Mouse (Mus musculus) embryonic facial prominence, embryonic 11.5 days (tissue): ENCODE results near the gene Vmn1r119. TPM values are rescaled to one million over a fixed set of nuclear protein-coding genes. Genes with fewer than 3 reads are reported as not detected.
"Not testable (repeated sequence)": the region's sequence is repeated elsewhere in the genome, so short reads cannot be mapped to it uniquely, and the experiment has no call there.

Experiments
- ATAC-seq: fragments of 200-750 bp; cut with Nextera tagmentation; replicated peaks from 2 replicates; pipeline ENCODE4 v1.8.0; 2017; ENCODE audit warnings: low read depth; ENCODE audit not compliant: insufficient number of reproducible peaks, low FRiP score, low TSS enrichment
- DNase-seq: peaks from one replicate; pipeline ENCODE4 v3.0.0-alpha.2; 2015; ENCODE audit warnings: low spot score
- H3K27ac ChIP-seq: fragments of 300-500 bp; sonication (generic); replicated peaks from 2 replicates; pipeline ENCODE4 v1.5.1; 2014; ENCODE audit warnings: mild to moderate bottlenecking, low read depth, low read length, control low read depth
- H3K27me3 ChIP-seq: fragments of 300-500 bp; sonication (generic); 2 replicates; pipeline ENCODE4 v1.6.1; 2014; ENCODE audit warnings: mild to moderate bottlenecking, low read length, moderate library complexity, mixed read lengths; ENCODE audit not compliant: control insufficient read depth, insufficient read depth
- H3K36me3 ChIP-seq: fragments of 300-500 bp; sonication (generic); replicated peaks from 2 replicates; pipeline ENCODE4 v1.6.1; 2014; ENCODE audit warnings: low read depth, mild to moderate bottlenecking, low read length, moderate library complexity, mixed read lengths; ENCODE audit not compliant: control insufficient read depth, insufficient read depth
- H3K4me1 ChIP-seq: fragments of 300-500 bp; sonication (generic); 2 replicates; pipeline ENCODE4 v1.6.1; 2014; ENCODE audit warnings: low read length, mixed read lengths; ENCODE audit not compliant: control insufficient read depth, insufficient read depth
- H3K4me2 ChIP-seq: fragments of 300-500 bp; sonication (generic); 2 replicates; pipeline ENCODE4 v1.6.1; 2014; ENCODE audit warnings: low read depth, mild to moderate bottlenecking, control low read depth, low read length, moderate library complexity
- H3K4me3 ChIP-seq: fragments of 300-500 bp; sonication (generic); 2 replicates; pipeline ENCODE4 v1.5.1; 2014; ENCODE audit warnings: low read depth, low read length, control low read depth
- H3K9ac ChIP-seq: fragments of 300-500 bp; sonication (generic); replicated peaks from 2 replicates; pipeline ENCODE4 v1.6.1; 2014; ENCODE audit warnings: mild to moderate bottlenecking, control low read depth, low read length
- H3K9me3 ChIP-seq: fragments of 300-500 bp; sonication (generic); replicated peaks from 2 replicates; pipeline ENCODE4 v1.6.1; 2016; ENCODE audit warnings: mild to moderate bottlenecking, low read length, inconsistent platforms, mixed read lengths; ENCODE audit not compliant: control insufficient read depth
- WGBS: fragments of 180-500 bp; shearing (Covaris S2); extraction: QIAGEN DNeasy Blood & Tissue Kit; methylation state at CpG from one replicate; pipeline ENCODE4 v1.1.7; 2014; 5-methylcytosine and 5-hydroxymethylcytosine counted together
- polyA plus RNA-seq: library from polyadenylated mRNA; unstranded; fragments of >200 nt; fragmentation: Nextera tagmentation; extraction: Ambion mirVana; gene quantifications from 2 replicates; pipeline ENCODE4 v1.2.1, GENCODE M21; 2014

Vmn1r119 gene
- polyA plus RNA-seq, result not detected in 2 replicates

DNA sequence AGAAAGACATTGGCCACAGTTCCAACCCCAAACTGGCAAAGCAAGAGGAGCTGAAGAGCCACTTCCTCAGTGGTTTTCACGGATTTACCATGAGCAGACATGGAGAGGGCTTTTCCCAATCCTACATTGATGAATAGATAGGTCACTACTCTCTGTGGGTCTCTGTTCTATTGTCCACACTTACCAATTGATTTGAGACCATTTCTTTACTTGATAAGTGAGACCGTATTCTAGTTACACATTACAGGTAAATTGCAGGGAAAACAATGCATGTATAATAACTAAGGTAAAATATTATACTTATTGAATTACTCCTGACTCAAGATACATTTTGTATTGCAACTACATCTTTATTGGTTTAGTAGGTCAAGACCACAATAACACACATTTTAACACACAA, at the start of gene Vmn1r119:
Gene Vmn1r119 (minus strand): TSS at position 101 of the 400 bp plus-strand sequence.
- H3K9ac ChIP-seq, ATAC-seq, H3K27me3 ChIP-seq, DNase-seq, H3K36me3 ChIP-seq, H3K9me3 ChIP-seq, H3K4me3 ChIP-seq, H3K4me2 ChIP-seq, H3K27ac ChIP-seq, H3K4me1 ChIP-seq: not testable (repeated sequence)
- WGBS, result no CpG with 5 or more reads among the region's 2 CpGs

DNA sequence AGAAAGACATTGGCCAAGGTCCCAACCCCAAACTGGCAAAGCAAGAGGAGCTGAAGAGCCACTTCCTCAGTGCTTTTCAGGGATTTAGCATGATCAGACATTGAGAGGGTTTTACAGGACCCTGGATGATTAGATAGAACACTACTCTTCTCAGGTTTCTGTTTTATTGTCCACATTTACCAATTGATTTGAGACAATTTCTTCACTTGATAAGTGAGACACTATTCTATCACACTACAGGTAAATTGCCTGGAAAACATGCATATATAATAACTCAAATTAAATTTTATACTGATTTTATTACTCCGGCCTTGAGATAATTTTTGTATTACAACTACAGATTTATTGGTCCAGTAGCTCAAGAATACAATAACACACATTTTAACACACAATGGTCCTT, 41.4 kb upstream of the Vmn1r119 start, which contains the start of gene Vmn1r120:
Gene Vmn1r120 (minus strand): TSS at position 101 of the 400 bp plus-strand sequence.
- DNase-seq, H3K9ac ChIP-seq: not testable (repeated sequence)
- 69% methylated on average over 1 of the region's 1 CpGs for WGBS

More for the DNA sequence above, 41.4 kb upstream of the Vmn1r119 start, which contains the start of gene Vmn1r120:
- not testable (repeated sequence) for H3K27ac ChIP-seq, H3K36me3 ChIP-seq, H3K9me3 ChIP-seq, H3K4me3 ChIP-seq, ATAC-seq, H3K4me1 ChIP-seq, H3K4me2 ChIP-seq, H3K27me3 ChIP-seq

Other genes with a start within 250 kb of the Vmn1r119 start
- gene Vmn1r112, start 241.3 kb downstream of the Vmn1r119 start, polyA plus RNA-seq, result not detected in 2 replicates
- gene Vmn1r113, start 225.2 kb downstream of the Vmn1r119 start, polyA plus RNA-seq, result not detected in 2 replicates
- not detected in 2 replicates for gene Vmn1r114, start 200.3 kb downstream of the Vmn1r119 start, polyA plus RNA-seq
- not detected in 2 replicates for gene Vmn1r115, start 167.5 kb downstream of the Vmn1r119 start, polyA plus RNA-seq
- not detected in 2 replicates for gene Vmn1r116, start 140.2 kb downstream of the Vmn1r119 start, polyA plus RNA-seq
- not detected in 2 replicates for gene Vmn1r117, start 128.3 kb downstream of the Vmn1r119 start, polyA plus RNA-seq
- gene Vmn1r118, start 100.1 kb downstream of the Vmn1r119 start, polyA plus RNA-seq, result not detected in 2 replicates
- gene Vmn1r120, start 41.3 kb upstream of the Vmn1r119 start, polyA plus RNA-seq, result not detected in 2 replicates
- gene Vmn1r121, start 86.1 kb upstream of the Vmn1r119 start, polyA plus RNA-seq, result not detected in 2 replicates
- gene Vmn1r122, start 121.7 kb upstream of the Vmn1r119 start, polyA plus RNA-seq, result not detected in 2 replicates
- not detected in 2 replicates for gene Vmn1r123, start 149.7 kb upstream of the Vmn1r119 start, polyA plus RNA-seq
- not detected in 2 replicates for gene Gm5157, start 178.0 kb upstream of the Vmn1r119 start, polyA plus RNA-seq
- not detected in 2 replicates for gene Vmn1r124, start 248.2 kb upstream of the Vmn1r119 start, polyA plus RNA-seq